Mouse (Mus musculus): ENCODE data around the gene Alkbh3. TPM values are rescaled to one million over a fixed set of nuclear protein-coding genes. Genes with fewer than 3 reads are reported as not detected.

The Alkbh3 gene
- 164 and 167 TPM in 2 replicates for polyA plus RNA-seq (2012; rRNA removed)

DNA sequence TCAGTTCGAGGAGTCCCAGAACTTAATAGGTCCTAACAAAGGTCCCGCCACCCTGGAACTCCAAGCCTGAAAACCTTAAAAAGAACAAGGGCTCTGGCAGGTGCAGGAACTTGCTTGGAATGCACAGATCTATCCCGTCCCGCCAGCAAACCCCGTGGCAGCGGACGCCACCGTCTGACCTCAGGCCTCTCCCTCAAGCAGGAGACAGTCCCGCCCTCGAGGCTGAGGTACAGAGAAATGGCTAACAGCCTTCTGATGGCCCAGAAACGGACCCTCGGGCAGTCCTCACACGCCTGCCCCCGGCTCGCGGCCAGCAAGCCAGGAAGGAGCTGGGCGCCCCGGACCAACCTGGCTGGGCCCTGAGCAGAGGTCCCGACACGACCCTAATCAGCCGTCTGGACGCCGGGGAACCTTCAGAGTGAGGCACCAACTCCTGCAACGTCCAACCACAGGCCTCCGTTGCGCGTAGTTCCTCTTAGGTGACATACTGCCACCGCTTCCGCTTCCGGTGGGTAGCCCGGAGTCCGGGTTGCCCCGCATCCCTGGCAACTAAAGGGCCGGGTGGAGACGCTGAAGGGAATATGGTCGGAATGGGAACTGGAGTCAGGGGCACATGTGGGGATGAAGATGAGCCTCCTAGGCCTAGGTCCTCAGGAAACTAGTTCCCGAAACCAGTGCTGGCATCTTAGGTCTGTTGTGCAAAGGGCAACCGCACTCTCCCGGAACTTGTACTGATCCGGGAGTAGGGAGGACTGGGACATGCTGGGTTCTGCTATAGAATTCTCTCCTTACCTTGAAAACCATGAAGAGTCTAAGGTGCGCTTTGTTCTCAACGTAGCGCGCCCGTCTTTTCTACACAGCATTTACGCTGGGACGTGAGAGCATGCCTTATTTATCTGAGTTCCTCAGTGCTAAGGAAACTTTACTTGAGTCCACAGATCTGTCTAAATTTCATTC, at the start of gene Alkbh3:
Gene Alkbh3, minus strand, starts transcription at position 473 of the 957 bp plus-strand sequence.
- Histone ChIP-seq H3K27me3 (ENCODE audit: control insufficient read depth, insufficient read depth, low read length) (no peaks in the 10 kb centered on the region), H3K27ac (ENCODE audit: control insufficient read depth, insufficient read depth, low read depth, low read length) (peak within 1 kb of the TSS; percentile 85), H3K4me1 (ENCODE audit: control insufficient read depth, insufficient read depth, low read length) (peaks cover 2% of the 10 kb centered on the region; the same call in 1 of the 2 replicates), H3K4me3 (ENCODE audit: control insufficient read depth, low read depth, low read length) (peak within 1 kb of the TSS; percentile 95), H3K36me3 (ENCODE audit: control insufficient read depth, insufficient read depth, low read length) (peaks cover 2% of the 10 kb centered on the region; the same call in 1 of the 2 replicates)
- TF ChIP-seq POLR2A (IDR thresholded peaks at IDR 0.05; ENCODE audit: control insufficient read depth, low read depth, low read length) (peak; percentile 87), CTCF (IDR thresholded peaks at IDR 0.05; ENCODE audit: control insufficient read depth, insufficient read depth, insufficient replicate concordance, low read depth, low read length) (no peak)

DNA sequence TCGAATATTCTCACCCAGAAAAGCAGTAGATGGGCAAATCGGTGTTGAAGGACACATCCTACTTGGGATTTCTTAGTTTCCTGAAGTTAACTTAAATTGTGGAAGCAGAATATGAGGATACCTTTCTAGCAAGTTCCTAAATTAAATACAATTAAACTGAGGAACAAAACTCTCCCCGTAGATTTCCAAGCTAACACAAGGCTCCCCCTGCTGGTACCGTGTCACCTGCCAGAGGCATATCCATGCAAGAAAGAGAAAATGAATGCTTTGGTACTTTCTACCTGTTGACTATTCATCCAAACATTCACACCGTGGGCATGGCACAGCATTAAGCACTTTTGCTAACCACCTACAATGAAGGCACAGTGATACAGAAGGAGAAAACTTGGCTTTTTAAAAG, 48.9 kb upstream of the Alkbh3 start:
- no peaks in the 10 kb centered on the region for H3K36me3 ChIP-seq (ENCODE audit: control insufficient read depth, insufficient read depth, low read length)
- H3K27me3 ChIP-seq (ENCODE audit: control insufficient read depth, insufficient read depth, low read length): no peaks in the 10 kb centered on the region
- H3K27ac ChIP-seq (ENCODE audit: control insufficient read depth, insufficient read depth, low read depth, low read length): no peak overlapping the region
- no peak for TF ChIP-seq CTCF (IDR thresholded peaks at IDR 0.05; ENCODE audit: control insufficient read depth, insufficient read depth, insufficient replicate concordance, low read depth, low read length)
- no peak for TF ChIP-seq POLR2A (IDR thresholded peaks at IDR 0.05; ENCODE audit: control insufficient read depth, low read depth, low read length)
- no peak overlapping the region for H3K4me3 ChIP-seq (ENCODE audit: control insufficient read depth, low read depth, low read length)
- H3K4me1 ChIP-seq (ENCODE audit: control insufficient read depth, insufficient read depth, low read length): no peaks in the 10 kb centered on the region

DNA sequence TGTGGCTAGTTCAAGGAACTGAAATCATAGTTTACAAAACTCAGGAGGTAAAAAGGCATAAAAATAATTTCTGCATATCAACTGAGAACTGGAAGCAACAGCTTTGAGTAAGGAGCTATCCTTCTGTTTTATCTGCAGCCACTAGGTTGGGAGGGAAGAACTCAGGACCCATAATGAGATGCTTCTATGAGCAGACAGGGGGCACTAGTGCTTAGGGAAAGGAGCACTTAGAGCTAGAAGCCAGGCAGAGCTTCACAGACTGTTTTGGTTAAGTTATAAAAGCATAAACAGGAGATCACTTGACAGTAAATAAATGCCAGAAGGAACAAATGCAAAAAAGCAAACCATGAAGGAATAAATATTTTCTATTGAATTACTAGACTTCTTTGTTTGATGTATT, 44.2 kb upstream of the Alkbh3 start:
- Histone ChIP-seq H3K4me3 (ENCODE audit: control insufficient read depth, low read depth, low read length) (no peak overlapping the region), H3K4me1 (ENCODE audit: control insufficient read depth, insufficient read depth, low read length) (no peaks in the 10 kb centered on the region; the same call in 1 of the 2 replicates), H3K27ac (ENCODE audit: control insufficient read depth, insufficient read depth, low read depth, low read length) (no peak overlapping the region), H3K36me3 (ENCODE audit: control insufficient read depth, insufficient read depth, low read length) (no peaks in the 10 kb centered on the region), H3K27me3 (ENCODE audit: control insufficient read depth, insufficient read depth, low read length) (no peaks in the 10 kb centered on the region)
- TF ChIP-seq POLR2A (IDR thresholded peaks at IDR 0.05; ENCODE audit: control insufficient read depth, low read depth, low read length): no peak
- no peak for TF ChIP-seq CTCF (IDR thresholded peaks at IDR 0.05; ENCODE audit: control insufficient read depth, insufficient read depth, insufficient replicate concordance, low read depth, low read length)

DNA sequence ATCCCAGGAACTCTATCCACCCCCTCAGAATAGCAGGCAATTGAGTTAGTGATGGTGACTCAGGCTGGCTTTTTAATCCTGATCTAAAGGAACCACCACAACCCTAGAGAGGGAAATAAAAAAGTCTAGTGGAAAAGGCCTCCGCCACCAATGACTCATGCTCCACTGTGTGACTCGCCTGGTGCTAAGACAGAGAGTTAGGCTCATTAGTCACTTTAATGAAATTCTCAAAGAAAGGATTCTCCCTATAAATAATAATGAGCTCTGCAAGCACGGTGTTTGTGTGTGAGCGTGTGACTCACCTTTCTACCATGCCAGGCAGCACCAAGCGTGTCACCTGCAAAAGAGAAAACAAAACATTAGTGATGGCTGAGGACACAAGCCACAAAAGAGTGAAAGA, 41.3 kb upstream of the Alkbh3 start:
- Histone ChIP-seq H3K4me3 (ENCODE audit: control insufficient read depth, low read depth, low read length) (no peak overlapping the region), H3K27me3 (ENCODE audit: control insufficient read depth, insufficient read depth, low read length) (no peaks in the 10 kb centered on the region), H3K36me3 (ENCODE audit: control insufficient read depth, insufficient read depth, low read length) (no peaks in the 10 kb centered on the region), H3K4me1 (ENCODE audit: control insufficient read depth, insufficient read depth, low read length) (no peaks in the 10 kb centered on the region; the same call in 1 of the 2 replicates), H3K27ac (ENCODE audit: control insufficient read depth, insufficient read depth, low read depth, low read length) (no peak overlapping the region)
- no peak for TF ChIP-seq POLR2A (IDR thresholded peaks at IDR 0.05; ENCODE audit: control insufficient read depth, low read depth, low read length)
- TF ChIP-seq CTCF (IDR thresholded peaks at IDR 0.05; ENCODE audit: control insufficient read depth, insufficient read depth, insufficient replicate concordance, low read depth, low read length): no peak

DNA sequence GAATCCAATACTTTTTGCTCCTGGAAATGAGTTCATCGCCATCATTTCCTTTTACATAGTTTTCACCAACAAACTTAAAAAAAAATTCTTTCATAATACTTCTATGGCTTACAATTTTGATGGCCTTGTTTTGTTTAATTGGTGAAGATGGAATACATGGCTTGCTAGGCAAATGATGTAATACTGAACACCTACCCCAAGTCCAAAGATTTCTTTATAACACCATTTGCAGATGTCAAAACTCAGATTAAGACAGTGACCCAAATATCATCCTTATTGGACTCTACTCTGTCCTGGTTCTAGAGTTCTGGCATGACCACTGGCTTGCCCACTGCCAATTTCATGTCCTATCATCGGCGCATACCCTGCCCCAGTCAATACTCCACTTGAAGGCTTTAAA, 40.3 kb upstream of the Alkbh3 start:
- Histone ChIP-seq H3K36me3 (ENCODE audit: control insufficient read depth, insufficient read depth, low read length) (no peaks in the 10 kb centered on the region), H3K27me3 (ENCODE audit: control insufficient read depth, insufficient read depth, low read length) (no peaks in the 10 kb centered on the region), H3K27ac (ENCODE audit: control insufficient read depth, insufficient read depth, low read depth, low read length) (no peak overlapping the region), H3K4me3 (ENCODE audit: control insufficient read depth, low read depth, low read length) (no peak overlapping the region), H3K4me1 (ENCODE audit: control insufficient read depth, insufficient read depth, low read length) (no peaks in the 10 kb centered on the region; the same call in 1 of the 2 replicates)
- TF ChIP-seq POLR2A (IDR thresholded peaks at IDR 0.05; ENCODE audit: control insufficient read depth, low read depth, low read length) (no peak), CTCF (IDR thresholded peaks at IDR 0.05; ENCODE audit: control insufficient read depth, insufficient read depth, insufficient replicate concordance, low read depth, low read length) (no peak)

DNA sequence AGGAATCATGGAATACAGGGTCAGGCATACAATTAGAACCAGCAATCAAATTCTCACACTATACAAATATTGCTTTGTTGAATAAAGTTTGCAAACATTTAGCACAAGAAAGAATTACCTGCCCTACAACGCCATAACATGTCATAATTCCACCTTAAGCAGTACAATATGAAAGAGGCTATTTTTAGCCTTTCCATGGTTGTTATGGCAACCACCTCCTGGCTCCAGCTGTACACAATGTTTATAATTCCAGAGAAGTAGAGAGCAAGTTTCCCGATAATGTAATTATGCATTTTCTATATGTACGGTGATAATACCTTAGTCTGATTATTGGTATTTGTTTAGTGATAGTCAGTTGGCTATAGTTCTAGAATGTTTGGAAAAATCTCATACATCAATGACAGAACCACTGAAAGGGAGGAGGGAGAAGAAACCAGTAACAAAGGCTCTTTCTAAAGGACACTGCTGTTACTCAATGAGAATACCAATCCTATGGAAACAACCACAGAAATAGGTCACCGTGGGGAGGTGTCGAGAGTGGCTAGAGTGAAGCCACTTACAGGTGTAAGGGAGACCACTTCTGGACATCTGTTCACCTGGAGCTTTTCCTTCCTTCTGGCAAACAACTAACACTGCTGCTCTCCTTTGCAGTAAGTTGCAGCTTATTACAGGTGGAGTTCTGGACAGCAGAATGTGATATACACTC, 39.0 kb upstream of the Alkbh3 start:
- no peaks in the 10 kb centered on the region for H3K27me3 ChIP-seq (ENCODE audit: control insufficient read depth, insufficient read depth, low read length)
- peak overlapping the region; percentile 5; the same call in 1 of the 2 replicates for H3K4me3 ChIP-seq (ENCODE audit: control insufficient read depth, low read depth, low read length)
- no peak overlapping the region for H3K27ac ChIP-seq (ENCODE audit: control insufficient read depth, insufficient read depth, low read depth, low read length)
- TF ChIP-seq POLR2A (IDR thresholded peaks at IDR 0.05; ENCODE audit: control insufficient read depth, low read depth, low read length): no peak
- no peak for TF ChIP-seq CTCF (IDR thresholded peaks at IDR 0.05; ENCODE audit: control insufficient read depth, insufficient read depth, insufficient replicate concordance, low read depth, low read length)
- no peaks in the 10 kb centered on the region; the same call in 1 of the 2 replicates for H3K4me1 ChIP-seq (ENCODE audit: control insufficient read depth, insufficient read depth, low read length)
- no peaks in the 10 kb centered on the region for H3K36me3 ChIP-seq (ENCODE audit: control insufficient read depth, insufficient read depth, low read length)
